Mouse (Mus musculus) MEL (cell line): ENCODE results near the gene Adprm. TPM values are rescaled to one million over a fixed set of nuclear protein-coding genes. Genes with fewer than 3 reads are reported as not detected.

Experiments
- DNase-seq: peaks from one replicate; pipeline ENCODE4 v3.0.0; 2011; ENCODE audit warnings: low read depth, low spot score
- H3K27ac ChIP-seq: 2 replicates; pipeline ENCODE4 v1.5.1; 2012; ENCODE audit warnings: low read depth, mild to moderate bottlenecking, control low read depth, low read length, moderate library complexity; ENCODE audit not compliant: control insufficient read depth
- H3K27me3 ChIP-seq, 2 experiments: fragments of 150-350 bp in 1 of 2; sonication (generic) in 1 of 2; 2 replicates each; pipeline ENCODE4 v1.6.1; 2012; ENCODE audit warnings: low read length in 2 of 2, mild to moderate bottlenecking in 2 of 2, improper control_type of control experiment in 1 of 2, moderate library complexity in 1 of 2; ENCODE audit not compliant: insufficient read depth in 2 of 2, control insufficient read depth in 1 of 2
- H3K36me3 ChIP-seq, 2 experiments: 2 replicates each; pipeline ENCODE4 v1.6.1; 2012 to 2014; ENCODE audit warnings: low read length in 2 of 2, improper control_type of control experiment in 1 of 2, inconsistent platforms in 1 of 2, mild to moderate bottlenecking in 1 of 2; ENCODE audit not compliant: insufficient read depth in 2 of 2, control insufficient read depth in 1 of 2
- H3K4me1 ChIP-seq, 2 experiments: fragments of 150-350 bp in 1 of 2; sonication (generic) in 1 of 2; 2 replicates each; pipeline ENCODE4 v1.6.1; 2012; ENCODE audit warnings: low read length in 2 of 2, improper control_type of control experiment in 1 of 2, mild to moderate bottlenecking in 1 of 2; ENCODE audit not compliant: insufficient read depth in 2 of 2, control insufficient read depth in 1 of 2
- H3K4me3 ChIP-seq, 2 experiments: fragments of 150-350 bp in 1 of 2; sonication (generic) in 1 of 2; 2 replicates each; pipeline ENCODE4 v1.5.1; 2012; ENCODE audit warnings: low read depth in 2 of 2, low read length in 2 of 2, mild to moderate bottlenecking in 2 of 2, moderate library complexity in 2 of 2, control low read depth in 1 of 2, improper control_type of control experiment in 1 of 2; ENCODE audit not compliant: control insufficient read depth in 1 of 2, insufficient read depth in 1 of 2
- H3K79me2 ChIP-seq: 2 replicates; pipeline ENCODE4 v1.6.1; 2012; ENCODE audit warnings: mild to moderate bottlenecking, low read length, moderate library complexity; ENCODE audit not compliant: control insufficient read depth, poor library complexity, insufficient read depth
- H3K9ac ChIP-seq: 2 replicates; pipeline ENCODE4 v1.6.1; 2012; ENCODE audit warnings: low read depth, mild to moderate bottlenecking, control low read depth, low read length, moderate library complexity; ENCODE audit not compliant: control insufficient read depth, poor library complexity, severe bottlenecking
- H3K9me3 ChIP-seq: fragments of 150-350 bp; sonication (generic); replicated peaks from 2 replicates; pipeline ENCODE4 v1.6.1; 2012; ENCODE audit warnings: mild to moderate bottlenecking, low read length, improper control_type of control experiment, moderate library complexity; ENCODE audit not compliant: insufficient read depth
- BHLHE40 ChIP-seq: IDR thresholded peaks from 2 replicates; pipeline ENCODE4 v1.6.1; 2012; ENCODE audit warnings: low read depth, mild to moderate bottlenecking, inconsistent platforms, low read length, improper control_type of control experiment, borderline replicate concordance
- CHD2 ChIP-seq: IDR thresholded peaks from 2 replicates; pipeline ENCODE4 v1.6.1; 2011; ENCODE audit warnings: low read length, improper control_type of control experiment
- CTCF ChIP-seq, 3 experiments: IDR thresholded peaks in 2 of 3; conservative IDR thresholded peaks in 1 of 3; 2 replicates each; pipeline ENCODE4 v1.5.1; 2011 to 2012; ENCODE audit warnings: low read length in 3 of 3, low read depth in 2 of 3, mild to moderate bottlenecking in 2 of 3, improper control_type of control experiment in 1 of 3, inconsistent platforms in 1 of 3, mixed read lengths in 1 of 3, moderate library complexity in 1 of 3; ENCODE audit not compliant: control insufficient read depth in 1 of 3, insufficient read depth in 1 of 3, poor library complexity in 1 of 3, severe bottlenecking in 1 of 3
- E2F4 ChIP-seq: IDR thresholded peaks from 2 replicates; pipeline ENCODE4 v1.6.1; 2011; ENCODE audit warnings: low read depth, low read length, improper control_type of control experiment, borderline replicate concordance
- ELF1 ChIP-seq: IDR thresholded peaks from 2 replicates; pipeline ENCODE4 v1.6.1; 2014; ENCODE audit warnings: low read depth, mild to moderate bottlenecking, inconsistent platforms, low read length, improper control_type of control experiment, moderate library complexity
- GATA1 ChIP-seq: IDR thresholded peaks from 2 replicates; pipeline ENCODE4 v1.6.1; 2011; ENCODE audit warnings: low read depth, low read length, improper control_type of control experiment
- HCFC1 ChIP-seq: IDR thresholded peaks from 2 replicates; pipeline ENCODE4 v1.6.1; 2012; ENCODE audit warnings: low read depth, mild to moderate bottlenecking, inconsistent platforms, low read length, improper control_type of control experiment, moderate library complexity
- MAFK ChIP-seq: IDR thresholded peaks from 2 replicates; pipeline ENCODE4 v1.6.1; 2011; ENCODE audit warnings: low read depth, mild to moderate bottlenecking, low read length, improper control_type of control experiment, borderline replicate concordance
- MAX ChIP-seq: IDR thresholded peaks from 2 replicates; pipeline ENCODE4 v1.6.1; 2011; ENCODE audit warnings: low read length, improper control_type of control experiment
- MAZ ChIP-seq: IDR thresholded peaks from 2 replicates; pipeline ENCODE4 v1.6.1; 2012; ENCODE audit warnings: low read depth, mild to moderate bottlenecking, inconsistent platforms, low read length, improper control_type of control experiment
- MEF2A ChIP-seq: IDR thresholded peaks from 2 replicates; pipeline ENCODE4 v1.6.1; 2014; ENCODE audit warnings: low read depth, mild to moderate bottlenecking, inconsistent platforms, low read length, improper control_type of control experiment; ENCODE audit not compliant: poor library complexity, insufficient replicate concordance, severe bottlenecking; ENCODE audit errors: extremely low read depth
- MXI1 ChIP-seq: IDR thresholded peaks from 2 replicates; pipeline ENCODE4 v1.6.1; 2011; ENCODE audit warnings: mild to moderate bottlenecking, low read depth, low read length, improper control_type of control experiment
- MYB ChIP-seq: IDR thresholded peaks from 2 replicates; pipeline ENCODE4 v1.6.1; 2011; ENCODE audit warnings: mild to moderate bottlenecking, low read depth, low read length, improper control_type of control experiment
- NELFE ChIP-seq: IDR thresholded peaks from 2 replicates; pipeline ENCODE4 v1.6.1; 2011; ENCODE audit warnings: low read depth, low read length, improper control_type of control experiment
- NRF1 ChIP-seq: IDR thresholded peaks from 2 replicates; pipeline ENCODE4 v1.6.1; 2014; ENCODE audit warnings: low read depth, mild to moderate bottlenecking, inconsistent platforms, low read length, improper control_type of control experiment, moderate library complexity; ENCODE audit not compliant: poor library complexity, insufficient read depth, severe bottlenecking
- POLR2A ChIP-seq, 2 experiments: IDR thresholded peaks; 2 replicates each; pipeline ENCODE4 v1.6.1; 2011 to 2012; ENCODE audit warnings: low read length in 2 of 2, mild to moderate bottlenecking in 2 of 2, control low read depth in 1 of 2, improper control_type of control experiment in 1 of 2, low read depth in 1 of 2, moderate library complexity in 1 of 2; ENCODE audit not compliant: control insufficient read depth in 1 of 2, insufficient read depth in 1 of 2, poor library complexity in 1 of 2
- POLR2AphosphoS2 ChIP-seq: IDR thresholded peaks from 2 replicates; pipeline ENCODE4 v1.6.1; 2011; ENCODE audit warnings: low read length, improper control_type of control experiment
- POLR2AphosphoS5 ChIP-seq: IDR thresholded peaks from 2 replicates; pipeline ENCODE4 v1.6.1; 2012; ENCODE audit warnings: low read depth, borderline replicate concordance, mild to moderate bottlenecking, inconsistent platforms, low read length, moderate library complexity, mixed read lengths
- RAD21 ChIP-seq: IDR thresholded peaks from 2 replicates; pipeline ENCODE4 v1.6.1; 2011; ENCODE audit warnings: mild to moderate bottlenecking, low read depth, low read length, improper control_type of control experiment
- RCOR1 ChIP-seq: IDR thresholded peaks from 2 replicates; pipeline ENCODE4 v1.6.1; 2012; ENCODE audit warnings: low read depth, mild to moderate bottlenecking, inconsistent platforms, low read length, improper control_type of control experiment
- SIN3A ChIP-seq: IDR thresholded peaks from 2 replicates; pipeline ENCODE4 v1.6.1; 2012; ENCODE audit warnings: low read length, improper control_type of control experiment, inconsistent platforms
- TBP ChIP-seq: IDR thresholded peaks from 2 replicates; pipeline ENCODE4 v1.8.0; 2011; ENCODE audit warnings: low read depth, low read length, improper control_type of control experiment
- TCF12 ChIP-seq: IDR thresholded peaks from 2 replicates; pipeline ENCODE4 v1.6.1; 2014; ENCODE audit warnings: low read depth, mild to moderate bottlenecking, inconsistent platforms, low read length, improper control_type of control experiment, moderate library complexity
- UBTF ChIP-seq: IDR thresholded peaks from 2 replicates; pipeline ENCODE4 v1.6.1; 2012; ENCODE audit warnings: low read depth, mild to moderate bottlenecking, inconsistent platforms, low read length, improper control_type of control experiment, moderate library complexity, borderline replicate concordance; ENCODE audit not compliant: insufficient read depth
- USF1 ChIP-seq: IDR thresholded peaks from 2 replicates; pipeline ENCODE4 v1.6.1; 2014; ENCODE audit warnings: low read depth, mild to moderate bottlenecking, inconsistent platforms, low read length, improper control_type of control experiment, moderate library complexity
- USF2 ChIP-seq, 2 experiments: IDR thresholded peaks; 2 replicates each; pipeline ENCODE4 v1.6.1; 2011 to 2012; ENCODE audit warnings: improper control_type of control experiment in 2 of 2, low read length in 2 of 2, borderline replicate concordance in 1 of 2, inconsistent platforms in 1 of 2, low read depth in 1 of 2, mild to moderate bottlenecking in 1 of 2; ENCODE audit not compliant: insufficient read depth in 1 of 2
- ZKSCAN1 ChIP-seq: IDR thresholded peaks from 2 replicates; pipeline ENCODE4 v1.6.1; 2012; ENCODE audit warnings: low read depth, mild to moderate bottlenecking, inconsistent platforms, low read length, improper control_type of control experiment, moderate library complexity
- ZMIZ1 ChIP-seq: IDR thresholded peaks from 2 replicates; pipeline ENCODE4 v1.6.1; 2012; ENCODE audit warnings: low read depth, mild to moderate bottlenecking, inconsistent platforms, low read length, improper control_type of control experiment, moderate library complexity
- polyA plus RNA-seq, 2 experiments: library from polyadenylated mRNA; stranded (reverse) in 1 of 2; unstranded in 1 of 2; fragments of >175 nt in 1 of 2; fragments of >200 nt in 1 of 2; gene quantifications; 2 replicates each; pipeline versions ENCODE4 v1.2.1 to v1.2.4; 2012; ENCODE audit warnings: low replicate concordance in 2 of 2, low read depth in 1 of 2; ENCODE audit not compliant: insufficient read length in 2 of 2, insufficient read depth in 1 of 2, missing spikeins in 1 of 2
- total RNA-seq: library from RNA; depleted of rRNA; stranded (reverse); fragments of 300-350 nt; gene quantifications from 2 replicates; pipeline ENCODE4 v1.2.3, GENCODE M21; 2012

The Adprm gene
- total and polyA plus RNA-seq, 3 experiments = 19.7 to 531 (median 23.0) TPM

DNA sequence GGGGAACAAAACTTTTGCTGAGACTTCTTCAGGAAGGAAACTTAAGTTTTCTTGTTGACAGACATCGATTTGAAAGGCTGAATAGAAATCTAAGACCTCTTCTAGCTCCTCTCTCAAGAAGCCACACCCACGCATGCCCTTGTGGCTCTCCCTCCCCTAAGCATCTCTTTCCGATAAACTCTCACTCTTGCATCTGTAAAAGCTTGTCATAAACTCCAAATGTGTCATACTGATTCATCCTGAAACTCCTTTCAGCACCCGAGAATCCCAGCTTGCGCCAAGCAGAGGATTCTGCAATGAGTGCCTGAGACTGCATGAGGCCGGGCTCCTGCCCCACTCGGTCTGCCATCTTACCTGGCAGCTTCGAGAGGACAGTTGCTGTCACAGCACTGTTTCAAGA, 3.9 kb downstream of the Adprm start:
- H3K4me1 ChIP-seq = peaks cover 4% of the 10 kb centered on the region in 2 experiments; a peak in 3 of 4 replicates
- no peaks in the 10 kb centered on the region for H3K9me3 ChIP-seq
- no peak for DNase-seq
- TF ChIP-seq POLR2A (IDR thresholded peaks at IDR 0.05; ENCODE audit: control insufficient read depth in 1 of 2, insufficient read depth in 1 of 2, low read depth in 1 of 2, low read length in 2 of 2, poor library complexity in 1 of 2) = no peak
- TF ChIP-seq POLR2AphosphoS2 = no peak
- TF ChIP-seq NELFE = no peak
- no peak for TF ChIP-seq SIN3A
- no peak for TF ChIP-seq POLR2AphosphoS5
- no peak for TF ChIP-seq BHLHE40
- no peak for TF ChIP-seq GATA1
- TF ChIP-seq ELF1 = no peak
- no peak for TF ChIP-seq USF2 (IDR thresholded peaks at IDR 0.05; ENCODE audit: borderline replicate concordance in 1 of 2, insufficient read depth in 1 of 2, low read depth in 1 of 2, low read length in 2 of 2)
- no peak for TF ChIP-seq MAZ
- TF ChIP-seq MYB = no peak
- TF ChIP-seq RCOR1 = no peak
- TF ChIP-seq NRF1 = no peak
- TF ChIP-seq USF1 = no peak
- no peak for TF ChIP-seq UBTF
- no peak for TF ChIP-seq E2F4
- TF ChIP-seq MXI1 = no peak
- TF ChIP-seq RAD21 = no peak
- TF ChIP-seq ZKSCAN1 = no peak
- TF ChIP-seq, all 39 proteins: peak for 0
- H3K27ac ChIP-seq = no peak overlapping the region
- H3K9ac ChIP-seq = no peak overlapping the region
- H3K4me3 ChIP-seq = no peak overlapping the region
- H3K79me2 ChIP-seq = peaks cover 19% of the 10 kb centered on the region
- no peaks in the 10 kb centered on the region for H3K27me3 ChIP-seq
- peaks cover 0 to 6% of the 10 kb centered on the region in 2 experiments; a peak in 3 of 4 replicates for H3K36me3 ChIP-seq

DNA sequence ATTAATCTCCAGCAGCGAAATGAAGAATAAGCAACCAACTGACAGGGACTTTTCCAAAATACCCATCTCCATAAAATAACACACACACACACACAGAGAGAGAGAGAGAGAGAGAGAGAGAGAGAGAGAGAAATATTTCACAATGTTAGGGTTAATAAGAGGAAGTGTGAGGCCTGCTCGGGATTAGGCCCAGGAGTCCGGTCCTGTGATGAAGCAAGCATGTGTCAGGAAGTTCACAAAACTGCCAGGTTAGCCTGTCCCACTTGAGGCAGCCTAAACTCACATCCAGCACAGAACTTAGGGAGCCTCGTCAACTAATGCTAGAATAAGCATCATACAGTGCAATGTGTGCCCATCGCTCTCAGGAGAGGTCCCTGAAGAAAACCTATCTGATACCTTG, 5.2 kb downstream of the Adprm start:
- Histone ChIP-seq H3K36me3 (peaks cover 0 to 3% of the 10 kb centered on the region in 2 experiments; a peak in 2 of 4 replicates), H3K9ac (no peak overlapping the region), H3K9me3 (no peaks in the 10 kb centered on the region), H3K4me1 (peaks cover 4% of the 10 kb centered on the region in 2 experiments; a peak in 3 of 4 replicates), H3K27ac (no peak overlapping the region), H3K4me3 (no peak overlapping the region), H3K27me3 (no peaks in the 10 kb centered on the region), H3K79me2 (peaks cover 9% of the 10 kb centered on the region)
- no peak for DNase-seq
- no peak for TF ChIP-seq HCFC1
- TF ChIP-seq MAX = no peak
- no peak for TF ChIP-seq CTCF (IDR thresholded peaks at IDR 0.05 in 2 of 3, conservative IDR thresholded peaks at IDR 0.05 in 1 of 3; ENCODE audit: control insufficient read depth in 1 of 3, insufficient read depth in 1 of 3, low read depth in 2 of 3, low read length in 3 of 3, poor library complexity in 1 of 3, severe bottlenecking in 1 of 3)
- TF ChIP-seq RCOR1 = no peak
- no peak for TF ChIP-seq MXI1
- no peak for TF ChIP-seq ZMIZ1
- TF ChIP-seq NELFE = no peak
- TF ChIP-seq POLR2AphosphoS2 = no peak
- no peak for TF ChIP-seq TBP
- TF ChIP-seq TCF12 = no peak
- TF ChIP-seq NRF1 = no peak
- TF ChIP-seq E2F4 = no peak
- TF ChIP-seq CHD2 = no peak
- no peak for TF ChIP-seq MYB
- no peak for TF ChIP-seq MAFK
- TF ChIP-seq MAZ = no peak
- TF ChIP-seq MEF2A = no peak
